Mouse (Mus musculus) erythroid progenitor cell, adult 5-6 weeks (primary cell): ENCODE results near the gene Gjd3. TPM values are rescaled to one million over a fixed set of nuclear protein-coding genes. Genes with fewer than 3 reads are reported as not detected.
A peak's percentile ranks its signal among the peaks of the same experiment; 100 is the strongest.
"Not testable (repeated sequence)": the region's sequence is repeated elsewhere in the genome, so short reads cannot be mapped to it uniquely, and the experiment has no call there.

Source experiments
- ATAC-seq: replicated peaks from 2 replicates; pipeline ENCODE4 v1.8.0; 2016; ENCODE audit warnings: moderate number of reproducible peaks, mild to moderate bottlenecking, moderate TSS enrichment, inconsistent platforms; ENCODE audit not compliant: poor library complexity, low FRiP score, severe bottlenecking
- total RNA-seq, 2 experiments: library from RNA; stranded (forward) in 1 of 2; stranded (reverse) in 1 of 2; fragments of 150-400 nt in 1 of 2; fragments of 186-747, 209-891 nt in 1 of 2; gene quantifications; 2 replicates each; pipeline versions ENCODE4 v1.2.3 to v1.2.4; 2015 to 2017; ENCODE audit warnings: low replicate concordance in 2 of 2

Gjd3 gene
- total RNA-seq, 2 experiments from 2014 or later = not detected

DNA sequence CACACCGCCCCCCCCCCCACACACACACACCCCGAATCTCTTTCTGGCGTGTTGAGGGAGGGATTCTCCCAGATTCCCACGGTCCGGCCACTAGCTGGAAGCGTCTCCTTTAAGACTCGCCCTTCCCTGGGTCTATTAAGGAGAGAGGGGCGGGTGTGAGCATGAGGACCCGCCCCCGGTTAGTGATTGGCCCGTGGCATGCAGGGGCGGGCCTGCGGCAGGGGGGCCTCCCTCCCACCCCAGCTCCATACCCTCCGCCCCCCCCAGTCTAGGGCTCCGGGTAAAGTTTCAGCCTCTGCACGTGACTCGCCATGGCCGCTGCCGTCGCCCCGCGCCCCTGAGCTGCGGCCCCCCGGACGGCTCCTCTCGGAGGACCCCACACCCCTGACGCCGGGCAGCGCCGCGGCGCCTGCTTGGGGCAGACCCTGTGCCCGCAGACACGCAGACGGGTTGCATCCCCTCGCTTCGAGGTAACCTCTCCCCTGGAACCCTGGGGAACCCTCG is 45.4 kb downstream of the Gjd3 start:
- ATAC-seq = peak; percentile 43

DNA sequence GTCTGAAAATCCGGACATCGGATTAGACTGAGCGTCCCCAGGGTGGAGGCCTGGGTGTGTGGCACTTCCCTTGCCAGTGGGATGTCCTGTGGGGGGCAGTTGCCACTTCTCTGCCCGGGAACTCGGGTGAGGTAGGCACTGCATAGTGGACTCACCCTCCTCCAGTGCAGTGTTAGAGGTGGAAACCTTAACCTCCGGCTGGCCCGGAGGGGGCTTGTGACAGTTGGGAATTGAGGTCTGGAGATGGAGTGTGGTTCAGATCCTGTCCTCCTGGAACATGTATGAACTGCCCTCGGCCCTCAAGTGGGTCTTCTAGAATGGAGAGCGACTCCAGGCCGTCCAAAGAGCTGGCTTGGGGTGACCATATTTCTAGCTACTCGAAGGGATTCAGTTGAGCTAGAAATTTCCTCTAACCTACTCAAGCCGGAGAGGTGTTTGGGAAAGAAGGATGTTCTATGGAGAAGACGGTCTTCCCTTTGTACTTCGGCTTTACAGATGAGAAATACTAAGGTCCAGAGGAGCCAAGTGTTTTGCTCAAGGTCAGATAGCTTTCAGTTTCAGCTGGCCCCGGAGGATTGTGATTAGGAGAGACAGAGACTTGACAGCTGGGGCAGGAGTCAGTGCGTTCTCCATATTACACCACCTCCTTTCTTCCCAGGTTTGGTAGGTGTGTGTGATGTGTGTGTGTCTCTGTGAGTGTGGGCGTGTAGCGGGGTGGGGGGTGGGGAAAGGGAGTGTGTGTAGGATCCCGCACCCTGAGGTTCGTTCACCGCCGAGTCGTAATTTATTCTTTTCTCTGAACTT is 46.0 kb downstream of the Gjd3 start:
- ATAC-seq = no peak

DNA sequence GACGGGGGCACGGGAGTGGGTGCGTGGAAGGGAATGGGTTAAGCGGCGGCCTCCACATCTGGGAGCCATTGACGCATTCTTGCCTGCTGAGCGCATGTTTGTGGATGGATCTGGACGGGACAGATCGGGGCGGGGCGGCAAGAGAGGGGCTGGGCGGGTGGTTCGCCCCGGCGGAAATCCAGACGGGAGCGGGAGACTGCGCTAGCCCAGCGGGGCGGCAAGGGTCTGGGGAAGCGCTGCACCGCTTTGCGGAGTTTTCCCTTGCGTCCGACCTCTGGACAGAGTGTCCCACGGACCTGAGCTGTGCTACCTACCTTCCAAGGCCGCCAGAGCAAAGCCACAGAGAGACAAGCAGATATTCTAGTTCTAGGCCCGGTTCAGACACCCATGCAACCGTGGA is 46.6 kb downstream of the Gjd3 start:
- no peak for ATAC-seq

DNA sequence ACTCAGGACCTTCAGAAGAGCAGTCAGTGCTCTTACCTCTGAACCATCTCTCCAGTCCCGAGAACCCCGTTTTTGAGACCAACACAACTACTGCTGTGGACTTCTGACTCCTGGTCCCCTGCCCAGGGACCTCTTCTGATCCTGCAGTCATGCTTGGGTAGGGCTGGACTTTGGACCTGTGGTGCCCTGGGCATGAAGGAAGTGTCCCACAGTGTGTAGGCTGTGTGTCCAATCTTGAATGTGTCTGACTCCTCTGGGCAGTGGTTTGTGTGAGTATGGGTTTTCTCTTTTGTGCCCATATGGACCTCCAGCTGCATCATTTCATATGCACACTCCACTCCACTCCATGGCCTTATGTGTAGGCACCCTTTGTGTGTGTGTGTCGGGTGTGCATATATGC is 47.7 kb downstream of the Gjd3 start:
- ATAC-seq = no peak

DNA sequence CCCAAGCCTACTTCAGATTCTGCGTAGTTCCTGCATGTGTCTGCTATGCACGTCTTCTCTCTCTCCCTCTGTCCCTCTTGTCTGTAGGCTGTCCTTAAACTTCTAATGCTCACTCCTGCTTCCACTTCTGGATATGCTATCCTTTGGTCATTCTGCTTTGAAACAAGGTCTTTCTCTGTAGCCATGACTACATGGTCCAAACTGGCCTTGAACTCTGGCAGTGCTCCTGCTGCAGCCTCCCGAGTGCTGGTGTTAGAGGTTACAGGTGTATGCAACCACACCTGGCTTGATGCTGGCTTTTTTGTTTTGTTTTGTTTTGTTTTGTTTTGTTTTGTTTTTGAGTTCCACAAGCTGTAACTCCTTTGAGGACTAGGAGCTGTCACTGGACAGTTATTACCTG is 48.4 kb downstream of the Gjd3 start:
- no peak for ATAC-seq

DNA sequence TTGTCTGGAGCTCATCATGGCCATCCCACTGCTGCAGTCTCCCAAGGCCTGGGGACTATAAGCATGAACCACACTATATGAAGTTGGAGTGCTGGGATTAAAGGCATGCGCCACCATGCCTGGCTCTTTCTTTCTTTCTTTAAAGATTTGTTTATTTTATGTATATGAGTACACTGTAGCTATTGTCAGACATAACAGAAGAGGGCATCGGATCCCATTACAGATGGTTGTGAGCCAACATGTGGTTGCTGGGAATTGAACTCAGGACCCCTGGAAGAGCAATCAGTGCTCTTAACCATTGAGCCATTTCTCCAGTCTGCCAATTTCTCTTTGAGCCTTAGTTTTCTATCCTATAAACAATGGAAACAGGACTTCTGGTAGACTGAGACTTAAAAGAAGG is 49.0 kb downstream of the Gjd3 start:
- not testable (repeated sequence) for ATAC-seq

DNA sequence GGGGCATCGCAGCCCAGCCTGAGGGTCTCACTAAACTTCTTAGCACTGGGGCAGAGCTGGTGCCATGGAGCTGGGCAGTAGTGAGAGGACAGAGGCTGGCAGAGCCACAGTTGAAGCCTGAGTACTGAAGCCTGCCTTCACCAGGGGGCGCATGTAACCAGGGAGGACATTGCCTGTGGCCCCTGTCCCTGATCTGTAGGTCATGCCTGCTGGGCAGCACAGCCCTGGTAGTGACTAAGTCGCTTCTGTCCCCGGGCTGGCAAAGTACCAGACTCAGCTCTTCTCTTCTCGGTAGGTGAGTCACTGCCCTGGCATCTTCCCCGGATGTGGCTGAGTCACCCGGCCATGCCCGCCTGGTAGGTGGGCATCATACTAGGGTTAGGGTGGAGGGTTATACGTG is 49.7 kb downstream of the Gjd3 start:
- ATAC-seq = no peak

DNA sequence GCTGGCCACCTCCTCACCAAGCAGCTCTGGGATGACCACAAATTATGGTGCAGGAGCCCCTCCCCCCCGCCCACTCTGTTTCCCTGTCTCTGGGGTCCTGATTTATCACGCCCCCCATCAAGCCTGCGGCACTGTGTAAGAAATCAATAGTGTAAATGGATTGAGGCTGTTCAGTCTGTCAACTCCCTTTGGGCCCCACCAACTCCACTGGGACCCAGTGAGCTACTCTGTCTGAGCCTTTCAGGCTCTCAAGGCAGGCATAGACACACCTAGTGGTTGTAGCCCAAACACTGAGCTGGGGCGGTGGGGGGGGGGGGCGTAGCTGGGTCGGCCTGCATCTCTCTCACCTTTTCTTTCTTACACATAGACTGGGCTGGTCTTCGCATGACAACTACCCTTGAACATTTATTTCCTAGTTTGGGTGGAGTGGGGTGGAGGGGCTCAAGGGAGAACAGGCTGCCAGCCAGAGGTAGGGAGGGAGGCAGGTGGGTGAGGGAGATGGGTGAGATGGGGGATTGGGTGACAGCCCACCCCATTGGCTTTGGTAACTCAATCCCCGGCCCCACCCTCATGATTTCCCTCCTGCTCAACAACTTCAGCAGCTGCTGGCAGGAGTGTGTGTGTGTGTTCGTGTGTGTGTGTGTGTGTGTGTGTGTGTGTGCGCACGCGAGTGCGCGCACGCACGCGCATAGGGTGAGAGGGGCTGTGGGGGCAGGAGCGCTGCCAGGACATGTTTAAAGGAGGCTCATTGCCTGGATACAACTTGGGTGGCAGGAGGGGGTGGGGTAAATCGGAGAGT is 50.3 kb downstream of the Gjd3 start:
- no peak for ATAC-seq

Other genes with a start within 250 kb of the Gjd3 start
- gene Thra, start 242.4 kb downstream of the Gjd3 start, total RNA-seq (2015; ENCODE audit: low replicate concordance) = 8.6 and 13.8 TPM in 2 replicates
- gene Thra, start 242.4 kb downstream of the Gjd3 start, total RNA-seq (2017; ENCODE audit: low replicate concordance) = 3.3 and 8.0 TPM in 2 replicates
- not detected in 2 replicates for gene Nr1d1, start 207.7 kb downstream of the Gjd3 start, total RNA-seq (2015; ENCODE audit: low replicate concordance)
- not detected in 2 replicates for gene Nr1d1, start 207.7 kb downstream of the Gjd3 start, total RNA-seq (2017; ENCODE audit: low replicate concordance)
- gene Msl1, start 187.5 kb downstream of the Gjd3 start, total RNA-seq (2015; ENCODE audit: low replicate concordance) = 43.6 and 44.7 TPM in 2 replicates
- gene Msl1, start 187.5 kb downstream of the Gjd3 start, total RNA-seq (2017; ENCODE audit: low replicate concordance) = 29.5 and 35.5 TPM in 2 replicates
- gene Casc3, start 178.1 kb downstream of the Gjd3 start, total RNA-seq (2015; ENCODE audit: low replicate concordance) = 41.8 and 60.4 TPM in 2 replicates
- 59.2 and 92.7 TPM in 2 replicates for gene Casc3, start 178.1 kb downstream of the Gjd3 start, total RNA-seq (2017; ENCODE audit: low replicate concordance)
- gene Rapgefl1, start 146.2 kb downstream of the Gjd3 start, total RNA-seq (2015; ENCODE audit: low replicate concordance) = 6.7 TPM in 1 of 2 replicates, not detected in the other
- 1.5 TPM in 1 of 2 replicates, not detected in the other for gene Rapgefl1, start 146.2 kb downstream of the Gjd3 start, total RNA-seq (2017; ENCODE audit: low replicate concordance)
- gene Wipf2, start 119.4 kb downstream of the Gjd3 start, total RNA-seq (2015; ENCODE audit: low replicate concordance) = 15.1 and 36.0 TPM in 2 replicates
- 8.2 and 8.9 TPM in 2 replicates for gene Wipf2, start 119.4 kb downstream of the Gjd3 start, total RNA-seq (2017; ENCODE audit: low replicate concordance)
- 72.4 and 84.3 TPM in 2 replicates for gene Cdc6, start 75.2 kb downstream of the Gjd3 start, total RNA-seq (2015; ENCODE audit: low replicate concordance)
- gene Cdc6, start 75.2 kb downstream of the Gjd3 start, total RNA-seq (2017; ENCODE audit: low replicate concordance) = 96.1 and 116 TPM in 2 replicates
- 4.3 and 18.4 TPM in 2 replicates for gene Rara, start 55.2 kb downstream of the Gjd3 start, total RNA-seq (2015; ENCODE audit: low replicate concordance)
- 0.51 and 1.4 TPM in 2 replicates for gene Rara, start 55.2 kb downstream of the Gjd3 start, total RNA-seq (2017; ENCODE audit: low replicate concordance)
- 1,106 and 1,185 TPM in 2 replicates for gene Top2a, start 41.2 kb upstream of the Gjd3 start, total RNA-seq (2015; ENCODE audit: low replicate concordance)
- gene Top2a, start 41.2 kb upstream of the Gjd3 start, total RNA-seq (2017; ENCODE audit: low replicate concordance) = 1,820 and 2,303 TPM in 2 replicates
- 12.2 and 25.2 TPM in 2 replicates for gene Igfbp4, start 58.2 kb upstream of the Gjd3 start, total RNA-seq (2015; ENCODE audit: low replicate concordance)
- gene Igfbp4, start 58.2 kb upstream of the Gjd3 start, total RNA-seq (2017; ENCODE audit: low replicate concordance) = 5.8 and 8.1 TPM in 2 replicates
- gene Tns4, start 106.3 kb upstream of the Gjd3 start, total RNA-seq (2015; ENCODE audit: low replicate concordance) = not detected in 2 replicates
- 2.6 and 3.1 TPM in 2 replicates for gene Tns4, start 106.3 kb upstream of the Gjd3 start, total RNA-seq (2017; ENCODE audit: low replicate concordance)
- gene Ccr7, start 172.1 kb upstream of the Gjd3 start, total RNA-seq (2015; ENCODE audit: low replicate concordance) = 1.4 and 8.0 TPM in 2 replicates
- gene Ccr7, start 172.1 kb upstream of the Gjd3 start, total RNA-seq (2017; ENCODE audit: low replicate concordance) = 1.3 and 2.0 TPM in 2 replicates
- gene Smarce1, start 248.0 kb upstream of the Gjd3 start, total RNA-seq (2015; ENCODE audit: low replicate concordance) = 70.0 and 96.9 TPM in 2 replicates
- gene Smarce1, start 248.0 kb upstream of the Gjd3 start, total RNA-seq (2017; ENCODE audit: low replicate concordance) = 122 and 232 TPM in 2 replicates